Mouse (Mus musculus): ENCODE data around the gene Pde4b. TPM values are rescaled to one million over a fixed set of nuclear protein-coding genes. Genes with fewer than 3 reads are reported as not detected.
A peak's percentile ranks its signal among the peaks of the same experiment; 100 is the strongest.
"Not testable (repeated sequence)": the region's sequence is repeated elsewhere in the genome, so short reads cannot be mapped to it uniquely, and the experiment has no call there.

The Pde4b gene
- polyA plus RNA-seq, 1 experiment, result 7.5 TPM

DNA sequence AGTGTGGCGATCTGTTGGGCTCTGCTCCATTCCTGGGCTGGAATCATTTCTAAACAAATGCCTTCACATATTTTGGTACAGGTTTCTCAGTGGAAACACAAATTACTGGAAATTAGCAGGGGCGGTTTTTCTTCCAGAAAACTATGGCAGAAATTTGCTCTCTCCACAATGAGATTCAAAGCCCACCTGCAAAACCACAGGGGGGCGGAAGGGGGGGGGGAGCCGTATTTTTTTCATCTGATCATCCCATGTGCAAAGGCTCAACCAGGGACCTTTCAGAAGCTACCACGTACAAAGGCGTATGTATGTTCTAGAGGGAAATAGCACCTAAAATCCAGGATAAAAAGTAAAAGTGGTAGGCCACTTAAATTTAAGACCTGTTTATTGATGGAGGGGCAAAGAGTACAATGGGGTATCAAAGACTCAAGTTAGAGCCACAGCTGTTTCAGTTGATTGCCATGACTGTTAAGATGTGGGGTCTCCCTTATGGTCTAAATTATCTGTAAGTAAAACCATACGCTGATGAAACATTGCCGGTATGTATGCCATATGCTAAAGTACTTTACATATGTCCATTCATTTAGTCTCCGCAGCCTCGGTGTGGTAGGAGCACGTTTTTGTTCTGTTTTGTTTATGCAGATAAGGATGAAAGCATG, 404.3 kb downstream of the Pde4b start:
- Histone ChIP-seq H3K4me3 (ENCODE audit: control insufficient read depth, low read depth, low read length) (no peak overlapping the region), H3K4me1 (ENCODE audit: control insufficient read depth, insufficient read depth, low read length) (no peaks in the 10 kb centered on the region), H3K27me3 (ENCODE audit: control insufficient read depth, insufficient read depth, low read length) (no peaks in the 10 kb centered on the region), H3K27ac (ENCODE audit: control insufficient read depth, insufficient read depth, low read depth, low read length) (no peak overlapping the region), H3K36me3 (ENCODE audit: control insufficient read depth, insufficient read depth, low read length) (no peaks in the 10 kb centered on the region)
- TF ChIP-seq CTCF (IDR thresholded peaks at IDR 0.05; ENCODE audit: control insufficient read depth, insufficient read depth, insufficient replicate concordance, low read depth, low read length) (no peak), POLR2A (IDR thresholded peaks at IDR 0.05; ENCODE audit: control insufficient read depth, low read depth, low read length) (no peak)

DNA sequence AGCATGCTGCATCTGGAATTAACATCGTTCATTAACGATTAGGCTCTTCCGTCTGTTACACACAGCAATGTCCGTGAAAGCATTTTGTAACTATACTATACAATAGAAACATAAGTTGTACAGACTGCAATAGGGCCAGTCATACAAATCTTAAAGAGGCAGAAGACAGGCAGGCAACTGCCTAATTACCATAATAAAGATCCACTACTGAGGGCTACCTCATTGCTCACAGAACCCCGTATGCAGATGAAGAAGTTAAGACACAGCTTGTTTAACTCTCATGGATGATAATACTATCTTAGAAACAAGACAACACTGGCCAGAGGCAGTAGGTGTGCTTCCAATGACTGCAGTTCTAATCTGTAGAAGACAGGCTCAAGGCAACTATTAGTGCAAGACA, 405.6 kb downstream of the Pde4b start:
- H3K4me3 ChIP-seq (ENCODE audit: control insufficient read depth, low read depth, low read length), result no peak overlapping the region
- no peaks in the 10 kb centered on the region for H3K27me3 ChIP-seq (ENCODE audit: control insufficient read depth, insufficient read depth, low read length)
- no peaks in the 10 kb centered on the region for H3K36me3 ChIP-seq (ENCODE audit: control insufficient read depth, insufficient read depth, low read length)
- no peaks in the 10 kb centered on the region for H3K4me1 ChIP-seq (ENCODE audit: control insufficient read depth, insufficient read depth, low read length)
- no peak overlapping the region for H3K27ac ChIP-seq (ENCODE audit: control insufficient read depth, insufficient read depth, low read depth, low read length)
- TF ChIP-seq POLR2A (IDR thresholded peaks at IDR 0.05; ENCODE audit: control insufficient read depth, low read depth, low read length), result no peak
- no peak for TF ChIP-seq CTCF (IDR thresholded peaks at IDR 0.05; ENCODE audit: control insufficient read depth, insufficient read depth, insufficient replicate concordance, low read depth, low read length)

DNA sequence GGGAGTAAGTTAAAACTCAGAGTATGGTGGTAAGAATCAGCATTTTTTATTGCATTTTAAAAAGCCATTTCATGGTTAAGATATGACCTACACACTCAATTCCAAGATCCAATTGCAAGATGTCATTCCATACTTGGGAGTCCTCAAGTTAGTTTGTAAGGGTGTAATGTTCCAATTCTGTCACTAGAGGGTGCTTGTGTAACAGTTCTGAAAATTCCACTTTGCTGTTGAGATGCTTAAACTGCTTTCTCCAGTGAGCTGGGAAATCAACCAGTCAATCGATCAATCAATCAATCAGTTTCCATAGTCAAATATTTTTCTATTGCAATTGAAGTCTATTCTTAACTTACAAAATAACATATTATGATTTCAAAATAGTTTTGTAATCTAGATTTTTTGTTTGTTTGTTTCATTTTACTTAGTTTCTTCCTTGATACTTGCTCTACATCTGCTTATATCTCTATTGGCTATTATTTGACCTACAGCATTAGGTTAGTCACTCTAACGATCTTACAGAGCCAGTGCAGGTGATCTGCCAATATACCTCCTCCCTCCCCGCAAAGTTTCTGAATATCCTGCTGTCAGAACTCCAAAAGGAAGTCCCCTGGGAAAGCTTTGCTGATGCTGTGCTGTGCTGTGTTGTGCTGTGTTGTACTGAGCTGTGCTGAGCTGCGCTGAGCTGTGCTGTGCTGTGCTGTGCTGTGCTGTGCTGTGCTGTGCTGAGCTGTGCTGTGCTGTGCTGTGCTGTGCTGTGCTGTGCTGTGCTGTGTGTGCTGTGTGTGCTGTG, 406.2 kb downstream of the Pde4b start:
- Histone ChIP-seq H3K4me3 (ENCODE audit: control insufficient read depth, low read depth, low read length) (no peak overlapping the region), H3K4me1 (ENCODE audit: control insufficient read depth, insufficient read depth, low read length) (no peaks in the 10 kb centered on the region), H3K36me3 (ENCODE audit: control insufficient read depth, insufficient read depth, low read length) (no peaks in the 10 kb centered on the region), H3K27me3 (ENCODE audit: control insufficient read depth, insufficient read depth, low read length) (no peaks in the 10 kb centered on the region), H3K27ac (ENCODE audit: control insufficient read depth, insufficient read depth, low read depth, low read length) (no peak overlapping the region)
- TF ChIP-seq CTCF (IDR thresholded peaks at IDR 0.05; ENCODE audit: control insufficient read depth, insufficient read depth, insufficient replicate concordance, low read depth, low read length), result peak; percentile 13; the same call in 1 of the 2 replicates
- TF ChIP-seq POLR2A (IDR thresholded peaks at IDR 0.05; ENCODE audit: control insufficient read depth, low read depth, low read length), result no peak

DNA sequence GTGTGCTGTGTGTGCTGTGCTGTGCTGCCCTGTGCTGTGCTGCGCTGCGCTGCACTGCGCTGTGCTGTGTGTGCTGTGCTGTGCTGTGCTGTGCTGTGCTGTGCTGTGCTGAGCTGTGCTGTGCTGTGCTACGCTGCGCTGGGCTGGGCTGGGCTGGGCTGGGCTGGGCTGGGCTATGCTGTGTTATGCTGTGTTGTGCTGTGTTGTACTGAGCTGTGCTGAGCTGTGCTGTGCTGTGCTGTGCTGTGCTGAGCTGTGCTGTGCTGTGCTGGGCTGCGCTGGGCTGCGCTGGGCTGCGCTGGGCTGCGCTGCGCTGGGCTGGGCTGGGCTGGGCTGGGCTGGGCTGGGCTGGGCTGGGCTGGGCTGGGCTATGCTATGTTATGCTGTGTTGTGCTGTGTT, 406.9 kb downstream of the Pde4b start:
- not testable (repeated sequence) for H3K27me3 ChIP-seq (ENCODE audit: control insufficient read depth, insufficient read depth, low read length); H3K27ac ChIP-seq (ENCODE audit: control insufficient read depth, insufficient read depth, low read depth, low read length); H3K4me3 ChIP-seq (ENCODE audit: control insufficient read depth, low read depth, low read length); H3K4me1 ChIP-seq (ENCODE audit: control insufficient read depth, insufficient read depth, low read length); H3K36me3 ChIP-seq (ENCODE audit: control insufficient read depth, insufficient read depth, low read length)

DNA sequence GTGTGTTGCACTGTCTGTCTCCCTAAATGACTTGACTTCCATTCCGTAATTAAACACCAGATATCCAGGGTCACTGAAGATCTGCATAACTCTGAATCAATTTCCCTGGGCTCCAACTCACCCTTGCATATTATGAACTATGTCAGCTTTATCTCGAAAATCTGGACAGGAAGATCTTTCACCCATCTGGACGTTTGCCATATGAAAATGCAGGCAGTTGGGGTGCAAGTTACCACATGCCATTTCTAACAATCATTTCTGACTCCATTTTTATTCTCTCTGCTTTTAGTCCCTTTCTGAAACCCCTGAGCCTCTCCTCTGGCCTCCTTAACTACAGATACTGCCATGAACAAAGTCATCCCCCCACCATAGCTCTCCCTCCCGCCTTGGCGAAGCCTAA, 407.7 kb downstream of the Pde4b start:
- H3K4me1 ChIP-seq (ENCODE audit: control insufficient read depth, insufficient read depth, low read length), result no peaks in the 10 kb centered on the region

DNA sequence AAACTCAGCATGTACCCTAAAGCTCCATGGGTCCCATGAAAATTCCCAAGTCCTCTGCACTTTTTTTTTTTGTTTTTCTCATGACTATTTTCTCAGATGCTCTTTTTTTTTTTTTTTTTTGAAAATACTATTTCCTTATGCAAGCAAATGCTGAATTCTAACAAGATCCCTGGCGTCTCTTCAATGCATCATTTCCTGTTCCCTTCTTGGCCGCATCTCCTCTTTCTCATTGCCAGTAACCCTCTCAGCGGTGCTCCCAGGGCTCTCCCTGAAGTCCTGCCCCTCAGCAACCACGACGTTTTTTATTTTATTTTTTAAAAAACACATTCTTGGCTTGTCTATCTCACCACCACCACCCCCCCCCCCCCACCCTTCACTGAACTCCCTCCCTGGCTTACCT, 408.1 kb downstream of the Pde4b start:
- no peak overlapping the region for H3K27ac ChIP-seq (ENCODE audit: control insufficient read depth, insufficient read depth, low read depth, low read length)
- H3K4me3 ChIP-seq (ENCODE audit: control insufficient read depth, low read depth, low read length), result no peak overlapping the region
- no peaks in the 10 kb centered on the region for H3K36me3 ChIP-seq (ENCODE audit: control insufficient read depth, insufficient read depth, low read length)
- no peaks in the 10 kb centered on the region for H3K27me3 ChIP-seq (ENCODE audit: control insufficient read depth, insufficient read depth, low read length)
- TF ChIP-seq CTCF (IDR thresholded peaks at IDR 0.05; ENCODE audit: control insufficient read depth, insufficient read depth, insufficient replicate concordance, low read depth, low read length) (no peak), POLR2A (IDR thresholded peaks at IDR 0.05; ENCODE audit: control insufficient read depth, low read depth, low read length) (no peak)
- no peaks in the 10 kb centered on the region for H3K4me1 ChIP-seq (ENCODE audit: control insufficient read depth, insufficient read depth, low read length)

More for the DNA sequence above, 407.7 kb downstream of the Pde4b start:
- no peak overlapping the region for H3K27ac ChIP-seq (ENCODE audit: control insufficient read depth, insufficient read depth, low read depth, low read length)
- TF ChIP-seq POLR2A (IDR thresholded peaks at IDR 0.05; ENCODE audit: control insufficient read depth, low read depth, low read length) (no peak), CTCF (IDR thresholded peaks at IDR 0.05; ENCODE audit: control insufficient read depth, insufficient read depth, insufficient replicate concordance, low read depth, low read length) (no peak)
- H3K4me3 ChIP-seq (ENCODE audit: control insufficient read depth, low read depth, low read length), result no peak overlapping the region
- no peaks in the 10 kb centered on the region for H3K36me3 ChIP-seq (ENCODE audit: control insufficient read depth, insufficient read depth, low read length)
- no peaks in the 10 kb centered on the region for H3K27me3 ChIP-seq (ENCODE audit: control insufficient read depth, insufficient read depth, low read length)

DNA sequence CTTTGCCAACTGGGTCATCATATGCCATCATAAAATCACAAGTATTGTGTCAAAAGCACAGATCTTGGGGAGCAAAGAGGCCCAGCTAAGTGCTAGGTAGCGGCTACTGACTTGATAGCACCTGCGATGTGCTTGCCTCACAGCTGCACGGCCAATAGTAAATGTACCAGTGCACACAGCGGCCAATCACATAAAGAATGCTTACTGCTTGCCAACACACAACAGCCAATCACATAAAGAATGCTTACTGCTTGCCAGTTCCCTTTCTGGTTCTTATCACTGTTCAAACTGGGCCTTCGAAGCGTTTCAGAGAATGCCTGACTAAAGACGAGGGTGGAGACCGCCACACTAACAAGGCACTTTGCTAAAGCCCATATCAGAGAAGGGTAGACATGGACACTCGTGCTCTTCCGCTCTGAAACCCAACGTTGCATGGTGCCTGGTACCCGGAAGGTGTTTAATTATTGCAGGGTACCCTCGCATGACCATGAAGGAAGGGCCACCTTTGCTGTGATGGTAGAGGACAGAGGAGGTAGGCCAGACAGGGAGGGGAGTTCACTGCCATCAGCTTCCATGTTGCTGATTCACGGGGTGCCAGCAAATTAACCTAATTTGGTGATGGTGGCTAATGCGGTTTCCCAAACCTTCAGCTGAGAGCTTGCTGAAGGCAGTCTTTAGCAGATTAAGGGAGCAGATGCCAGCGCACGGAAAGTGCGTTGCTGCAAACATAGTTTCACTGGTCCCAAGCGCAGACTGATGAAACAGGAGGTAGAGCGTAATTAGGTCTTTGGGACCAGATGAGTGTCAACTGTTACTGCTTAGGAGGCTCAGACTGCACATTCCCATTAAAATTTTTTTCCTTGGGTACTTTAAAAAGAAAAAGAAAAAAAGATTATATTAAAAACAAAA, 409.2 kb downstream of the Pde4b start:
- TF ChIP-seq POLR2A (IDR thresholded peaks at IDR 0.05; ENCODE audit: control insufficient read depth, low read depth, low read length), result no peak
- TF ChIP-seq CTCF (IDR thresholded peaks at IDR 0.05; ENCODE audit: control insufficient read depth, insufficient read depth, insufficient replicate concordance, low read depth, low read length), result no peak
- Histone ChIP-seq H3K27me3 (ENCODE audit: control insufficient read depth, insufficient read depth, low read length) (no peaks in the 10 kb centered on the region), H3K27ac (ENCODE audit: control insufficient read depth, insufficient read depth, low read depth, low read length) (no peak overlapping the region), H3K4me1 (ENCODE audit: control insufficient read depth, insufficient read depth, low read length) (no peaks in the 10 kb centered on the region), H3K4me3 (ENCODE audit: control insufficient read depth, low read depth, low read length) (no peak overlapping the region), H3K36me3 (ENCODE audit: control insufficient read depth, insufficient read depth, low read length) (no peaks in the 10 kb centered on the region)

Data from testis, adult 2 months (tissue).